Mouse (Mus musculus) myocyte (in vitro differentiated cells): ENCODE data around the gene 2410137M14Rik.

Experiments
- POLR2A ChIP-seq: IDR thresholded peaks from one replicate; pipeline ENCODE4 v1.6.1; 2011; ENCODE audit warnings: low read depth, mild to moderate bottlenecking, control low read depth, moderate library complexity; ENCODE audit not compliant: insufficient read length
- SRF ChIP-seq: IDR thresholded peaks from one replicate; pipeline ENCODE4 v1.6.1; 2011; ENCODE audit warnings: low read depth; ENCODE audit not compliant: control insufficient read depth, insufficient read length
- TCF12 ChIP-seq: IDR thresholded peaks from one replicate; pipeline ENCODE4 v1.6.1; 2011; ENCODE audit warnings: mild to moderate bottlenecking, control low read depth; ENCODE audit not compliant: poor library complexity, insufficient read depth, severe bottlenecking
- USF1 ChIP-seq: IDR thresholded peaks from one replicate; pipeline ENCODE4 v1.6.1; 2011; ENCODE audit warnings: low read depth, mild to moderate bottlenecking, control low read depth, moderate library complexity

GRCm38 (mm10) chr17:36982253-36983155 lies 1.5 kb upstream of the 2410137M14Rik start:
- TF ChIP-seq USF1, result no peak
- no peak for TF ChIP-seq POLR2A
- no peak for TF ChIP-seq SRF
- TF ChIP-seq TCF12, result no peak
